Mouse (Mus musculus) small intestine, adult 2 months (tissue): Measurements from ENCODE around the gene Scube3.

Experiments
- CTCF ChIP-seq: fragments of 200-500 bp; IDR thresholded peaks from 2 replicates; pipeline ENCODE4 v1.5.1; 2012; ENCODE audit warnings: low read depth, mild to moderate bottlenecking, control low read depth, inconsistent platforms, low read length, moderate library complexity, mixed read lengths; ENCODE audit not compliant: insufficient replicate concordance, insufficient read length; ENCODE audit errors: extremely low read depth
- POLR2A ChIP-seq: fragments of 200-500 bp; IDR thresholded peaks from 2 replicates; pipeline ENCODE4 v1.6.1; 2012; ENCODE audit warnings: low read depth, mild to moderate bottlenecking, control low read depth, inconsistent platforms, low read length, moderate library complexity

DNA sequence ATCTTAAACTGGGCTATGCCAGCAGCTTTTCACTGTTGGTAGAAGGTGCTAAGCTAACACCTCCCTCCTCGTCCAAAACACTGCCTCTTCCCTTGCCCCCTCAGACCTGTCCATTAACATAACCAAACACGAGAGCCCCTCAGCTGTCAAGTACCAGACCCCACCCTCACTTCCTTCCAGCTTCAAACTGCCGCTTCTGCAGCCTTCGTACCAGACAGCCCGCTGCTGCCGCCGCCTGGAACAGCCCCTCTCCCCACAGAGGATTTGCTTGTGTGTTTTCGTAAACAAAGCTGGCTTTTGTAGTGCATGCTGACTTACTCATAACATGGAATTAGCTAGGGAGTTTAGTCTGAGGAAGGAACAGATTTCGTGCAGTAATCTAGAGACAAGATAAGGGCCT lies 1.8 kb downstream of the Scube3 start:
- TF ChIP-seq CTCF (no peak), POLR2A (no peak)
